Mouse (Mus musculus): ENCODE results near the gene Cacna2d4. TPM values are rescaled to one million over a fixed set of nuclear protein-coding genes. Genes with fewer than 3 reads are reported as not detected.

Gene Cacna2d4
- polyA plus RNA-seq, 1 experiment, result 4.5 TPM

DNA sequence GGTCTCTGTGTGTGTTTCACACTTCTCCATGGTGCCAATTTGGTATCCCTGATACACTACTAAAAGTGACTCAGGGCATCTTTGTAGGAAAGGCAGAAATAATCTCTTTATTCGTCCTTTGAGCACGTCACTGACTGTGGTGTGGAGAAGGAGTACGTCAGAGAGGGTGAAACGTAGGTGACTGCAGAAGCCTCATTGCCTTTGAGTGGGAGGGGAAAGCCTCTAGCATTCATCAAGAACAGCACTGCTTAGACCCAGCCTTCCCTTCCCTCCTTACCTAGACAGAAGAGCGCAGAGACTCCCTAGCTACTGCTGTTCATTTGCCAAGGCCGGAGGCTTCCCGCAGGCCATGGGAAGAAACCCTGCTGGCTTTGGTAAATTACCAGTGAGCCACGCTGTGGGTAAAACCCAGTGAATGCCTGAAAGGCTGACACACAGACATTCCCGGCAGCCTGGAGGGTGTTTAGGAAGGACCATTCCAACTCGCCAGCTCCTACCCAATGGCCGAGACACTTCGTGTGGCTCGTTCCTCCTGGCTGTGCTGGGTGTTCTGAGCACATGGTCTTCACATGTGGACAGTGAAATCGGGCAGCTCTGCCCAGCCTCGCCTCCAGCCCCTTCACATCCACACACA is 17.0 kb upstream of the Cacna2d4 start:
- WGBS, result 93% methylated on average over 15 of the region's 15 CpGs
- no peak for TF ChIP-seq POLR2A (IDR thresholded peaks at IDR 0.05; ENCODE audit: low read depth, low read length)
- TF ChIP-seq CTCF (IDR thresholded peaks at IDR 0.05; ENCODE audit: extremely low read depth, insufficient read depth, insufficient read length, insufficient replicate concordance), result no peak
- Histone ChIP-seq H3K27me3 (ENCODE audit: control insufficient read depth, insufficient read depth, low read length) (no peaks in the 10 kb centered on the region), H3K4me3 (ENCODE audit: extremely low read depth, insufficient read depth, insufficient read length) (no peak overlapping the region), H3K27ac (ENCODE audit: insufficient read depth, low read length) (no peak overlapping the region), H3K4me1 (ENCODE audit: control insufficient read depth, insufficient read depth, insufficient read length) (no peaks in the 10 kb centered on the region), H3K36me3 (ENCODE audit: control insufficient read depth, insufficient read depth, low read length) (peaks cover 22% of the 10 kb centered on the region)
- DNase-seq (ENCODE audit: low read depth in 1 of 2, low spot score in 2 of 2), result no peak

DNA sequence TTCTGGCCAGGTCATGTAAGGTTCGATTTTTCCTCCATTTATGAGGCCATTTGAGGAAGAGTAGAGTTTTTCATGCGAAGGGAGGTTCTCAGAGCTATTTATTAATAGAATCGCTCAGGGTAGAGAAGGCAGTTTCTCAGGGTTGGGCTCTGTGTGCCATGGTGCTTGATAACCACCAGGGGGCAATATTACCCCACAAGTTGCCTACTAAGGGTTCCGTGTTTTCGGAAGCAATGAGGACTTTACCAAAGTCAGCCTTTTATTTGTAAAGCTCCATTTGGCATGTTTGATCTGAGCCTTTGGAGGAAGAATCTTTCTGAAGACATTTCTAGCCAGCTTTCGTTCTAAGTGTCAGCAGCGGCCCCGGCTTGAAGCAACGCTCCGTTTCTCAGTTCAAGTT is 16.0 kb upstream of the Cacna2d4 start:
- peak in 1 of 2 experiments; percentile 27 for DNase-seq (ENCODE audit: low read depth in 1 of 2, low spot score in 2 of 2)

DNA sequence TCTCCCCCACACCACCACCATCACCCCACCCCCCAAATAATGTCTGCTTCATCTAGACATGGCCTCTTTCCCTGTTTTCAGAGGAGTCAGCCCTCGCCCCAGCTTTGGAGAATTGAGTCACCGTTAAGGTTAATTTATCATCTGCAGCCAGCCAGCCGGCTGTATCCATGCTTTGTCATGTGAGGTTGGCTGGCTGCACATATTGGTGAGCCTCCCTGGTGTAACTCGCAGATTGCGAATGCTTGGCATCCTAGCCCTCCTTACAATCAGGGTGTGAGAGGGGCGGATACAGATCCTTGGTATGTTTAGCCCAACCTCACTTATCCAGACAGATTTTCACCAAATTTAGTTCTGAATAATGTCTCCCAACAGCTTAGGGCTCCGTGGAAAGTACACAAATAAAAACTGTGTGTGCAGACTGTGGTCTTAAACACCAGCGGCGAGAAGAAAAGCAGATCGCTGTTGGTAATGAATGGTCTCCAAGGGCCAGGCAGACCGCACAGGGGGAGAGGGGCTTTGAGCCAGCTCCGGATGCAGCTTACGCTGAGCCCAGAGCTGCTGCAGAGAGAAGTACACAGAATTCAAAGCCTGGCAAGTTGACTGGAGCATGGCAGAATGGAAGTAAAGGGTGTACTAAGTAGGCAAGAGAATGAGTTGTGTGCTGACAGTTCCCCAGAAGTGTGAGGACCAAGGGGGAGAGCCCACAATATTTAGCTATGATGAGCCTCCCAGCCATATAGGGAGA is 11.7 kb upstream of the Cacna2d4 start:
- DNase-seq (ENCODE audit: low read depth in 1 of 2, low spot score in 2 of 2), result no peak
- Histone ChIP-seq H3K4me1 (ENCODE audit: control insufficient read depth, insufficient read depth, insufficient read length) (no peaks in the 10 kb centered on the region), H3K36me3 (ENCODE audit: control insufficient read depth, insufficient read depth, low read length) (no peaks in the 10 kb centered on the region; the same call in 1 of the 2 replicates), H3K27ac (ENCODE audit: insufficient read depth, low read length) (no peak overlapping the region), H3K27me3 (ENCODE audit: control insufficient read depth, insufficient read depth, low read length) (no peaks in the 10 kb centered on the region), H3K4me3 (ENCODE audit: extremely low read depth, insufficient read depth, insufficient read length) (no peak overlapping the region)
- TF ChIP-seq POLR2A (IDR thresholded peaks at IDR 0.05; ENCODE audit: low read depth, low read length) (no peak), CTCF (IDR thresholded peaks at IDR 0.05; ENCODE audit: extremely low read depth, insufficient read depth, insufficient read length, insufficient replicate concordance) (no peak)
- 78% methylated on average over 13 of the region's 13 CpGs for WGBS

More for the DNA sequence above, 16.0 kb upstream of the Cacna2d4 start:
- peak; percentile 75; the same call in 1 of the 2 replicates for TF ChIP-seq CTCF (IDR thresholded peaks at IDR 0.05; ENCODE audit: extremely low read depth, insufficient read depth, insufficient read length, insufficient replicate concordance)
- no peak for TF ChIP-seq POLR2A (IDR thresholded peaks at IDR 0.05; ENCODE audit: low read depth, low read length)
- H3K36me3 ChIP-seq (ENCODE audit: control insufficient read depth, insufficient read depth, low read length), result peaks cover 14% of the 10 kb centered on the region
- H3K27me3 ChIP-seq (ENCODE audit: control insufficient read depth, insufficient read depth, low read length), result no peaks in the 10 kb centered on the region
- H3K4me1 ChIP-seq (ENCODE audit: control insufficient read depth, insufficient read depth, insufficient read length), result no peaks in the 10 kb centered on the region
- no peak overlapping the region for H3K27ac ChIP-seq (ENCODE audit: insufficient read depth, low read length)
- WGBS, result 57% methylated on average over 10 of the region's 10 CpGs
- no peak overlapping the region for H3K4me3 ChIP-seq (ENCODE audit: extremely low read depth, insufficient read depth, insufficient read length)

DNA sequence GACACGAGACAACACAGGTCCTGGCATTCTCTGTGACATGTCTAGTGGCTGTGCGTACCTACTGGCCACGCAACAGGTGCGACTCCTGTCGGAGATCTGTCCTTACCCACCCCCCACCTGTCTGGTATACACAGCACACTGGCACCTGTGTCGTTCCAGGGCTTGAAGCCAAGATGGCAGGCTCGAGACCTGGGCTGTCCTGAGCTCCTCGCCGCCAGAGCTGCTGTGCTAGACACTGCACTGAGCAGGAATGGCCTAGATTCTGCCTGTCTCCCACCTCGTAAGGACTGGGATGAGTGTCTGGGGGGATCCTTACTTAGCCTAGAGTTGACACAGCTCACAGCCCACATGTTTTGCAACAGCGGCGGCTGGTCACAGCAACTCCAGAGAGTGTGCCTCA is 11.1 kb upstream of the Cacna2d4 start:
- TF ChIP-seq POLR2A (IDR thresholded peaks at IDR 0.05; ENCODE audit: low read depth, low read length), result no peak
- no peak for TF ChIP-seq CTCF (IDR thresholded peaks at IDR 0.05; ENCODE audit: extremely low read depth, insufficient read depth, insufficient read length, insufficient replicate concordance)
- H3K4me1 ChIP-seq (ENCODE audit: control insufficient read depth, insufficient read depth, insufficient read length), result no peaks in the 10 kb centered on the region
- WGBS, result 89% methylated on average over 12 of the region's 12 CpGs
- no peak overlapping the region for H3K27ac ChIP-seq (ENCODE audit: insufficient read depth, low read length)
- H3K27me3 ChIP-seq (ENCODE audit: control insufficient read depth, insufficient read depth, low read length), result no peaks in the 10 kb centered on the region
- no peak for DNase-seq (ENCODE audit: low read depth in 1 of 2, low spot score in 2 of 2)
- H3K4me3 ChIP-seq (ENCODE audit: extremely low read depth, insufficient read depth, insufficient read length), result no peak overlapping the region
- H3K36me3 ChIP-seq (ENCODE audit: control insufficient read depth, insufficient read depth, low read length), result no peaks in the 10 kb centered on the region; the same call in 1 of the 2 replicates

DNA sequence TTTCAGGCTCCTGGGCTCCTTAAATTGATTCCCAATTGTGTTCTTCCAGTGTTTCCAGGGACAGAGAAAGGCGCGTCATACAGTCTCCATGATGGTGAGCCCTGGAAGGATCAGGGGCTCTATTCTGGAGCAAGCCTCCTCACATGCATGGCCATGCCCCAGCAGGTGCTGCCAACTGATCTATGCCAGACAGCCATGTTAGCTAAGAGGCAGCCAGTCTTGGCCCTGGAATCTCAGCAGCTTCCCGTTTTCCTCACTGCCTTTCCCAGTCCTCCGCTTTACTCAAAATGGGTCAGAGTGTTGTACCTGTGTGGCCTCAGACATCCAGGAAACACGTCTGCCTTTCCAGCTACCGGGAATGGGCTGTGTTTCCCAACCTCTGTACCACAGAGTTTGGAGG is 10.6 kb upstream of the Cacna2d4 start:
- Histone ChIP-seq H3K27ac (ENCODE audit: insufficient read depth, low read length) (no peak overlapping the region), H3K4me1 (ENCODE audit: control insufficient read depth, insufficient read depth, insufficient read length) (no peaks in the 10 kb centered on the region), H3K27me3 (ENCODE audit: control insufficient read depth, insufficient read depth, low read length) (no peaks in the 10 kb centered on the region), H3K4me3 (ENCODE audit: extremely low read depth, insufficient read depth, insufficient read length) (no peak overlapping the region), H3K36me3 (ENCODE audit: control insufficient read depth, insufficient read depth, low read length) (no peaks in the 10 kb centered on the region; the same call in 1 of the 2 replicates)
- no peak for DNase-seq (ENCODE audit: low read depth in 1 of 2, low spot score in 2 of 2)
- TF ChIP-seq CTCF (IDR thresholded peaks at IDR 0.05; ENCODE audit: extremely low read depth, insufficient read depth, insufficient read length, insufficient replicate concordance) (no peak), POLR2A (IDR thresholded peaks at IDR 0.05; ENCODE audit: low read depth, low read length) (no peak)
- WGBS, result 95% methylated on average over 6 of the region's 6 CpGs

DNA sequence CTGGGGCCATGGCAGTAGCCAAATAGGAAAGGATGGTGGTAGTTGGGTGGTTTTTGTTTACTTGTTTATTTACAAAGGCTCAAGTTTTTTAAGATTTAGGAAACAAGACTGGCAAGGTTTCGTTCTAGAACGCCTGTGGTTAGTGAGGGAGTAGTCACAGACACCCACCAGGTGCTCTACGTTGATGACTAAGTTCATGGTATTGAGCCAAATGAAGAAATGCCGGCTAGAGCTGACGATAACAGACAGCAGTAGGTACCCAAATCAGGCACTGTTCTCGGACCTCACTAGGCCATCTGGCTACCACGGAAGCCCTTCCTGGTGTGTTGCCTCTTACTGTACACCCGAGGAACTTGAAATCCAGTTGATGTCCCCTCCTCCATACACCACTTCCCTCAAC is 9.3 kb upstream of the Cacna2d4 start:
- no peaks in the 10 kb centered on the region for H3K36me3 ChIP-seq (ENCODE audit: control insufficient read depth, insufficient read depth, low read length)
- TF ChIP-seq CTCF (IDR thresholded peaks at IDR 0.05; ENCODE audit: extremely low read depth, insufficient read depth, insufficient read length, insufficient replicate concordance) (no peak), POLR2A (IDR thresholded peaks at IDR 0.05; ENCODE audit: low read depth, low read length) (no peak)
- WGBS, result 86% methylated on average over 8 of the region's 8 CpGs
- no peak for DNase-seq (ENCODE audit: low read depth in 1 of 2, low spot score in 2 of 2)
- H3K27me3 ChIP-seq (ENCODE audit: control insufficient read depth, insufficient read depth, low read length), result no peaks in the 10 kb centered on the region
- no peaks in the 10 kb centered on the region for H3K4me1 ChIP-seq (ENCODE audit: control insufficient read depth, insufficient read depth, insufficient read length)
- H3K27ac ChIP-seq (ENCODE audit: insufficient read depth, low read length), result no peak overlapping the region
- no peak overlapping the region for H3K4me3 ChIP-seq (ENCODE audit: extremely low read depth, insufficient read depth, insufficient read length)

All from spleen, adult 2 months (tissue).